Mouse (Mus musculus): Measurements from ENCODE around the gene Dcaf15. TPM values are rescaled to one million over a fixed set of nuclear protein-coding genes. Genes with fewer than 3 reads are reported as not detected.

The Dcaf15 gene
- polyA plus RNA-seq (2012; rRNA removed): 15.6 TPM in 2 replicates

DNA sequence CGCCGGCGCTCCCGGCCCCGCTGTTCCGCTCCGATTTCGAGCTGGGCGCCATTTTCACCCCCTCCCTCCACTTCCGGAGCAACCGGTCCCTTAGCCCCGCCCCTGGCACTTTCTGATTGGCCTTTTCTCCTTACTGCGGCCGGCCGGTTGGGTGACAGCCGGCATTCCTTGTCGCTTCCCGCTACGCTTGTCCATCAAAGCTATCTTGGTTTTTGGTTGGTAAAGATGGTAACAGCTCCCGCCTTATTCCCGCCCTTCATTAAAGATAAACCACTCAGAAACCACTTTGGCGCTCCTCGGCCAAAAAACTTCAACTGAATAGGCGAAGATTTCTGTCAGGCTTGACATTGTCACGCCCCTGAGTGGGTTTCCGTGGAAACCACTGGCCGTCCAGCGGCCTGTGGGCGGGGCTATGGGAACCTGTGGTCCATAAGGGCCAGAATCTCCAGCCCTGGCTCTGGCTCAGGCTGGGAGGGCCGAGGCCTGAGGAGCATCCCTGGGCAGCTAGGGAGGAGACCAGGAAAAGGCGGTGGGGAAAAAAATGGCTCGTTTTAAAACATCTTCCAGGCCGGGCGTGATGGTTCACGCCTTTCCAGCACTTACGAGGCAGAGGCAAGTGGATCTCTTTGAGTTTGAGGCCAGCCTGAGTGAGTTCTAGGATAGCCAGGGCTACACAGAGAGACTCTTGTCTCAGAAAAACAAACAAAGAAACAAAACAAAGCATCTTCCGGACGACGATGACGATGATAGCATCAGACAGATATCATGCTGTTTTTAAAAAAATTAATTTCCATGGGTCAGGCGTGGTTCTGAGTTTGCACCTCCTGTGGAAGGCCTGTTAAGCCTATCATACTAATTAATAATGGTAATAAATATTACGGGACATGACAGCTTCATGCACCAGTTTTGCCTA is at the start of gene Dcaf15:
Gene Dcaf15 (minus strand): TSS at position 72 of the 913 bp plus-strand sequence.

DNA sequence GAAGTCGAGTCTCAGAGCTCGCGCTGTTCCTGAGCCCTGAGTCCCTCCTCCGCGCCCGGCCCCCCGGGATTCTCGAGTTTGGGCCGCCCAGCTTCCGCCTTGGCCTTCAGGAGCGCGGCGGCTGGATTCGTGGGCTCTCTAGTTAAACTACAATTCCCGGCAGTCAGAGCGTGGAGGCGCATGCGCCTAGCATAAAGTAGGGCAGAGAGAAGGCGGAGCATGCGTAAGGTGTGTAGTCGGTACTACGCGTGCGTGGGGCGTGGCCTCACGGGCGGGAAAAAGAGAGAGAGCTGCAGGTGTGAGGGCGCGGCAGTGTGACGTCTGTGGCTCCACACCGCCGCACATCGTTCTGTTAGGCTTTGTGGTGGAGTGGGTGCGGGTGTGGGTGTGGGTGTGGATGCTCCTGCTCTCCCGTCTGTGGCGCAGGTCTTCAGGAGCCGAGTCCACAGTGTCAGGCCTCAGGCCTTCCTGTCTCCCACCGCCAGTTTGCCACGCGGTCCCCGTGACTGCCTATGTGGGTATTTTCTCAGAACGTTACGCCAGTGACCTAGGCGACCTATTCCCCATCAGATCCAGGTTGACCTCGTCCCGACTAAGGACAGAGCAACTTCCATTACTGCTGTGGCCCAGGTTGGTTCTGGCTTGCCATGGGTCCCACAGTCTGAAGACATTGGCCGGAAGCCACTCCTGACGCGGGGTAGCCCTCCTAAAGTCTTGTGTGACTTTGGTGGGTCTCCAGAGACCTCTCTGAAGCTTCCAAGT is 43.4 kb upstream of the Dcaf15 start, which contains the start of the genes Cc2d1a and 4930432K21Rik:
Gene Cc2d1a (minus strand): TSS at position 168 of the 762 bp plus-strand sequence.
Gene 4930432K21Rik (plus strand): TSS at position 257 of the 762 bp plus-strand sequence.

DNA sequence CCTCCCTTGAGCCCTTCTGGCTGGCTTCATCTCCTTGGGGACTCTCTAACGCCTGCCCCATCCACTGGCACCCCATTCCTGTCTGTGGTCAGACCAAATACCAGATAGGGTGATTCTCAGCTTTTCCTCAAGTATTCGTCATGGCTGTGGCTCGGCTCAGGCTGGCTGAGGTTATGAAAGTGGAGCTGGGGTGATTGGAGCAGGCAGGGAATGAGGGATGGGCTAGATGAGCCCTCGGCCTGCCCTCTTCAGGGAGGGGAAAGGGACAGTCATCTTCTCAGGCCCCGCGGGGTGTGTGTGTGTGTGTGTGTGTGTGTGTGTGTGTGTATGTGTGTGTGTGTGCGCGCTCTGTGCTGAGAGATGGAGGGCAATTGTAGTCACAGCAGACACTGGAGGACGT is 21.1 kb upstream of the Dcaf15 start, which contains the start of gene Podnl1:
Gene Podnl1 (plus strand): TSS at position 334 of the 400 bp plus-strand sequence.

GRCm38 (mm10) chr8:84066291-84066930 is 38.2 kb downstream of the Dcaf15 start, which contains the start of gene Rfx1:
Gene Rfx1 (plus strand): TSS chr8:84066834.

DNA sequence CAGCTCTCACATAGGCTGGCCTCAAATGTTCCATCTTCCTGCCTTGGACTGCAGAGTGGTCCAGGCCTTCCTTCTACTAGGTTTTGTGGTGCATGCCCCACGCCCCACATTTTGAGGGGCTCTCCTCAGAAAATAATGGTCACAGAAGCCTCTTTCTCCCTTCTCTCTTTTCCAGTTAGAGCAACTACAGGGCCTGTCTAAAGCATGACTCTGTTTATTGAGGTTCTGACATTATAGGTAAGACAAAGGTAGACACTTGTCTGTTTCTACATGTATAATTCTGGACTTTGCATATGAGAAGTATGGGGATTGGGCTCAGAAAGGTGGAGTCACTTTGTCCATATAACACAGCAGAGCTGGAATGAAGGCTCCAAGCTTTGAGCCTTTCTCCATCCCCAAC is 39.5 kb downstream of the Dcaf15 start, which contains the start of gene Gm10643:
Gene Gm10643 (minus strand): TSS at position 101 of the 400 bp plus-strand sequence.

Other genes starting within 250 kb of the Dcaf15 start
- 3.9 and 4.2 TPM in 2 replicates for gene Adgrl1, start 204.7 kb downstream of the Dcaf15 start, polyA plus RNA-seq (2012; rRNA removed)
- 0.25 and 0.36 TPM in 2 replicates for gene Gm10644, start 149.6 kb downstream of the Dcaf15 start, polyA plus RNA-seq (2012; rRNA removed)
- gene Asf1b, start 149.3 kb downstream of the Dcaf15 start, polyA plus RNA-seq (2012; rRNA removed): 76.0 and 107 TPM in 2 replicates
- gene Prkaca, start 131.8 kb downstream of the Dcaf15 start, polyA plus RNA-seq (2012; rRNA removed): 23.3 and 26.2 TPM in 2 replicates
- gene Samd1, start 107.1 kb downstream of the Dcaf15 start, polyA plus RNA-seq (2012; rRNA removed): 30.8 and 33.2 TPM in 2 replicates
- gene 1700067K01Rik, start 103.3 kb downstream of the Dcaf15 start, polyA plus RNA-seq (2012; rRNA removed): 0.42 and 0.55 TPM in 2 replicates
- gene 2210011C24Rik, start 92.6 kb downstream of the Dcaf15 start, polyA plus RNA-seq (2012; rRNA removed): not detected in 2 replicates
- gene Palm3, start 83.3 kb downstream of the Dcaf15 start, polyA plus RNA-seq (2012; rRNA removed): 0.09 and 0.25 TPM in 2 replicates
- gene Il27ra, start 62.2 kb downstream of the Dcaf15 start, polyA plus RNA-seq (2012; rRNA removed): 0.62 and 0.74 TPM in 2 replicates
- 0.10 TPM in 1 of 2 replicates, not detected in the other for gene Rln3, start 59.8 kb downstream of the Dcaf15 start, polyA plus RNA-seq (2012; rRNA removed)
- gene Gm10643, start 39.6 kb downstream of the Dcaf15 start, polyA plus RNA-seq (2012; rRNA removed): 0.31 and 0.36 TPM in 2 replicates
- 3.6 and 4.5 TPM in 2 replicates for gene Rfx1, start 37.9 kb downstream of the Dcaf15 start, polyA plus RNA-seq (2012; rRNA removed)
- 0.02 and 0.03 TPM in 2 replicates for gene Podnl1, start 21.2 kb upstream of the Dcaf15 start, polyA plus RNA-seq (2012; rRNA removed)
- gene Cc2d1a, start 43.2 kb upstream of the Dcaf15 start, polyA plus RNA-seq (2012; rRNA removed): 3.1 and 3.2 TPM in 2 replicates
- 0.08 and 0.15 TPM in 2 replicates for gene 4930432K21Rik, start 43.3 kb upstream of the Dcaf15 start, polyA plus RNA-seq (2012; rRNA removed)
- 0.14 and 0.15 TPM in 2 replicates for gene Nanos3, start 80.4 kb upstream of the Dcaf15 start, polyA plus RNA-seq (2012; rRNA removed)
- gene Zswim4, start 132.3 kb upstream of the Dcaf15 start, polyA plus RNA-seq (2012; rRNA removed): 1.6 and 1.7 TPM in 2 replicates
- 139 and 148 TPM in 2 replicates for gene D8Ertd738e, start 145.0 kb upstream of the Dcaf15 start, polyA plus RNA-seq (2012; rRNA removed)
- gene Mri1, start 152.6 kb upstream of the Dcaf15 start, polyA plus RNA-seq (2012; rRNA removed): 13.6 and 16.0 TPM in 2 replicates
- 6.2 and 7.1 TPM in 2 replicates for gene Ccdc130, start 165.6 kb upstream of the Dcaf15 start, polyA plus RNA-seq (2012; rRNA removed)

All from liver, embryonic 14 days (tissue).